Mouse (Mus musculus) embryonic facial prominence, embryonic 10.5 days (tissue): ENCODE results near the gene Cdk19. TPM values are rescaled to one million over a fixed set of nuclear protein-coding genes. Genes with fewer than 3 reads are reported as not detected.

ENCODE experiments used
- DNase-seq: peaks from one replicate; pipeline ENCODE4 v3.0.0-alpha.2; 2017; ENCODE audit warnings: low spot score
- H3K27ac ChIP-seq: fragments of 300-500 bp; sonication (generic); replicated peaks from 2 replicates; pipeline ENCODE4 v1.5.1; 2016; ENCODE audit warnings: mild to moderate bottlenecking
- H3K27me3 ChIP-seq: fragments of 300-500 bp; sonication (generic); replicated peaks from 2 replicates; pipeline ENCODE4 v1.6.1; 2016; ENCODE audit warnings: low read depth, mild to moderate bottlenecking; ENCODE audit not compliant: poor library complexity, severe bottlenecking
- H3K36me3 ChIP-seq: fragments of 300-500 bp; sonication (generic); replicated peaks from 2 replicates; pipeline ENCODE4 v1.6.1; 2016; ENCODE audit warnings: mild to moderate bottlenecking, moderate library complexity
- H3K4me1 ChIP-seq: fragments of 300-500 bp; sonication (generic); 2 replicates; pipeline ENCODE4 v1.6.1; 2016
- H3K4me3 ChIP-seq: fragments of 300-500 bp; sonication (generic); 2 replicates; pipeline ENCODE4 v1.5.1; 2016; ENCODE audit warnings: mild to moderate bottlenecking, moderate library complexity
- H3K9me3 ChIP-seq: fragments of 300-500 bp; sonication (generic); 2 replicates; pipeline ENCODE4 v1.6.1; 2016; ENCODE audit warnings: mild to moderate bottlenecking
- WGBS: fragments of 180-500 bp; shearing (Covaris S2); methylation state at CpG from one replicate; pipeline ENCODE4 v1.1.7; 2016; 5-methylcytosine and 5-hydroxymethylcytosine counted together
- polyA plus RNA-seq: library from polyadenylated mRNA; unstranded; fragments of >200 nt; fragmentation: Nextera tagmentation; extraction: Ambion mirVana; gene quantifications from 2 replicates; pipeline ENCODE4 v1.2.1, GENCODE M21; 2016

Cdk19 gene
- polyA plus RNA-seq, 1 experiment from 2014 or later, result 7.8 TPM

DNA sequence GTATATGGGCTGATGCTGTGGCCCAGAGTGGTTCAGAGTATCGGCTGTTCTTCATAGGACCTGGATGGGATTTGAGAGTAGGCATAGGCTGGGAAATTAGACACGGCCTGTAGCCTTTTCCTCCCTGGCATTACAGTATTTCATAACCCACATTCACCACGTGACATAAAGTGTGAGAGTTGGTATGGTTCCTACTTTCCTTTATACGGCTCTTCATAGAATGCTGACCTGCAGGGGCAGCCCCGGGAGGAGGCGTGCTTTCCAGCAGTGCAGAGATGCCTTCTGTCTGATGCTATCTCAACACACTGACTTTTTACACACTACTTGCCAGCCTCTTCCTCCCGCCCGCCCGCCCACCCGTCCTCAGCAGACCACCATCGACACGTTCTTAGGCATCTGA is 96.0 kb downstream of the Cdk19 start:
- H3K4me3 ChIP-seq, result no peak overlapping the region
- peaks cover 10% of the 10 kb centered on the region for H3K36me3 ChIP-seq
- no peak for DNase-seq
- no peak overlapping the region for H3K27ac ChIP-seq
- H3K9me3 ChIP-seq, result no peaks in the 10 kb centered on the region
- H3K27me3 ChIP-seq, result no peaks in the 10 kb centered on the region
- no peaks in the 10 kb centered on the region for H3K4me1 ChIP-seq
- WGBS, result 89% methylated on average over 12 of the region's 12 CpGs

DNA sequence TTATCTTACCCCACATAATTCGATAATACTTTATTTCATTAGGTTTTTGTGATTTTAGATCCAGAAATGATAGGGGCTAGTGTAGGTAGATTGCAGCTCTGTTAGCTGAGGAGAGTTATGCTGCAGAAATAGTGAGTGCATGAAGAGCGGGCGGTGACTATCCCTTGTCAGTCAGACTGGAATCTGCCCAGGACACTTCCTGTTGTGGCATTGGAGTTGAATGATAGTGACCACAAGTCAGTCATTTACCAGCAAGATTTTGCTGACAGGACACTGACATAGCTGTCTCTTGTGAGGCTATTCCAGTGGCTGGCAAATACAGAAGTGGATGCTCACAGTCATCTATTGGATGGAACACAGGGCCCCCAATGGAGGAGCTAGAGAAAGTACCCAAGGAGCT is 97.8 kb downstream of the Cdk19 start:
- 94% methylated on average over 3 of the region's 3 CpGs for WGBS
- Histone ChIP-seq H3K4me1 (no peaks in the 10 kb centered on the region), H3K27me3 (no peaks in the 10 kb centered on the region), H3K4me3 (no peak overlapping the region), H3K36me3 (peaks cover 14% of the 10 kb centered on the region), H3K9me3 (no peaks in the 10 kb centered on the region), H3K27ac (no peak overlapping the region)
- DNase-seq, result no peak

DNA sequence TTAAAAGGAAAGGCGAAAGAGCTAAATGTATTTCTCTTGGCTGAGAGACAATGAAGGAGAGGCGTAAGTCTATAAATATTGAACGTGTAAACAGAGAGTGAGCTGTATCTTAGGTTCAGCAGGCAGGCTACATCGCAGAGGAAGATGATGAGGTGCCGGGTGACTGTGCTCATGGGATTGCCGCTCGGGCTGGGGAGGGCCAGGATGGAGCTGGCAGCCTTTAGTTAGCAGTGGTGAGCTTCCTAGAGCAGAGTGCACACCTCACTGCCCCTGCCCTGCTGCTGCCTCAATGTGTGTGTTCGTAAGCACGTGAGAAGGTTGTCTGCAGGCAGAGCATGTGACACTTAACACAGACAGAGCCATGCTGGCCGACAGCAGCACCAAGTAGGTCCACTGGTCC is 101.4 kb downstream of the Cdk19 start:
- no peak overlapping the region for H3K4me3 ChIP-seq

DNA sequence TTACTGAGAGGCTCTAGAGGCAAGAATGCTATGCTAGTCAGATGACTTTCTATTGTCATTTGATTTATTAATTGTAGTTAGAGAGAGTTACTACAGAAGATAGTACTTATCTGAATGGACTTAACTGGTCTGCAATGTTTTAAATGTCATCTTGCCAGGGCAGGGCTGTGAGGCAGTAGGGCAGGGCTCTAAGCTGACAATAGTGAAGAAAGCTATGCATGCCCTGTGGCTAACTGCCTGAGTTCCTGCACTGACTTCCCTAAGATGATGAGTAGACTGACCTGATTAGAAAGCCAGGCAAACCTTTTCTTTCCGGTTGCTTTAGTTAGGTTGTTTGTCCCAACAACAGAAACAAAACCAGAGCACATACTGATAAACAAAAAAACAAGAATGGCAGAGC is 102.7 kb downstream of the Cdk19 start:
- Histone ChIP-seq H3K4me1 (peaks cover 28% of the 10 kb centered on the region), H3K27ac (no peak overlapping the region), H3K27me3 (no peaks in the 10 kb centered on the region), H3K4me3 (no peak overlapping the region), H3K9me3 (0 out of 2 replicates have a peak, but pooled peaks cover 3% of the 10 kb centered on the region), H3K36me3 (peaks cover 17% of the 10 kb centered on the region)
- 66% methylated on average over 1 of the region's 1 CpGs for WGBS
- no peak for DNase-seq

More for the DNA sequence above, 101.4 kb downstream of the Cdk19 start:
- 91% methylated on average over 10 of the region's 10 CpGs for WGBS
- Histone ChIP-seq H3K36me3 (peaks cover 17% of the 10 kb centered on the region), H3K27ac (no peak overlapping the region), H3K27me3 (no peaks in the 10 kb centered on the region), H3K4me1 (peaks cover 16% of the 10 kb centered on the region), H3K9me3 (0 out of 2 replicates have a peak, but pooled peaks cover 3% of the 10 kb centered on the region)
- DNase-seq, result no peak

DNA sequence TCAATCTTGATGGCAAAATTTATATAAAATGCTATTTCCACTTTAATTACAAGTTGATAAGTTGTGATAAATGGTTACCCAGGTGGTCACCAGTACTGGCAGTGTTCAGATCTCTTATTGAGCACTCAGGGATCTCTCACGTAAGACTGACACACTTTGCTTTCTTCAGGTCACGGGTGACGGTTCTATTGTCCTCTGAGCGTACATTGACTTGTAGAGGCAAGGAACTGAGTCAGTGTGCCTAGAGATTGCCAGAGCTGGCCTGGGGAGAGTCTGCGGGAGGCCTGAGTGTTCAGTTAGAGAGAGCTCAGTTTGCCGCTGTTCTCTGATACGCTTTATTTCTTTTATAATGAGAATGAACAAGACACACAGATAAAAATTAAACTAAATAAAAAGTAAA is 104.0 kb downstream of the Cdk19 start:
- Histone ChIP-seq H3K9me3 (0 out of 2 replicates have a peak, but pooled peaks cover 3% of the 10 kb centered on the region), H3K27ac (no peak overlapping the region), H3K36me3 (peaks cover 14% of the 10 kb centered on the region), H3K27me3 (no peaks in the 10 kb centered on the region), H3K4me3 (no peak overlapping the region), H3K4me1 (peaks cover 40% of the 10 kb centered on the region)
- 45% methylated on average over 7 of the region's 7 CpGs for whole genome bisulfite sequencing
- DNase-seq, result no peak

DNA sequence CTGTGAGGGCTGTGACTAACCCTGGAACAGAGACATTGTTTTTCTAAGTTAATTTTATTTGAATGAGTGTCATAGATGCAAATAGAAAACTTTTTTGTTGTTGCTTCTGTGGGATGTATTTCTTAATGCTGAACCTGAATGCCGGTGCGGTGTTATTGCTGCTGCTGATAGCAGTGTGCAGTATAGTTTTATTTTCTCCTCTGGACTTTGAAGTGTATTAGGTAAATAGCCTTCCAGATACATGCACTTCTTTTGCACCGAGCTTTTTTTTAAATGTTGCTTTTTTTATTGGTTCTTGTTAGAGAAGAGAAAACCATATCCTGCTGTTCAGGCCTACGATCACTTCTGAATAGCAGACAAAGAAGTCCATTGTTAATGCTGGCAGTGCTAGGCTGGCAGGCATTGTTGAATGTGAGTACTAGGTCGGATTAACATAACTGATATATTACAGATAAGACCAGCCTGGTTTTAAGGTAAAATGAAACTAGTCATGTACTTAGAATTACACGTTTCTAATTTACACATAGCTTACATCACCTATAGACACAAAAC is 104.5 kb downstream of the Cdk19 start:
- DNase-seq, result no peak
- Histone ChIP-seq H3K4me3 (no peak overlapping the region), H3K36me3 (peaks cover 12% of the 10 kb centered on the region), H3K27ac (no peak overlapping the region), H3K27me3 (no peaks in the 10 kb centered on the region), H3K4me1 (peaks cover 40% of the 10 kb centered on the region), H3K9me3 (0 out of 2 replicates have a peak, but pooled peaks cover 3% of the 10 kb centered on the region)
- WGBS, result 42% methylated on average over 6 of the region's 6 CpGs

DNA sequence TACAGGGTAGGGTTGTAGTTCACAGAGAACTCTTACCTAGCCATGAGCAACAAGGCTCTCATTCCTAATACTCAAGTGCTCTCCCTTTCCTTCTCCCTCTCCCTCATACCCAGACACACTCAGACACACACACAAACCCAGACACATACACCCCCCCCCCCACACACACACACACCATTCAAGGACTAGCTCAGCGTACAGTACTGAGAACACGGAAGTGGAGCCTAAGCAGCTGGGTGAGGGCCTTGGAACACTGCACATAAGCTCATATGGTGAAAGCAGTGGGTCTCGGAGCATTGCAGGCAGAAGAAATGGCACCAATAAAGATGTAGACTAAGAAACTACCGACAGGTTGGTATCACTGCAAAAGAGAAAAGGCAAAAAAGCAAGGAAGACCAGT is 105.2 kb downstream of the Cdk19 start:
- Histone ChIP-seq H3K27ac (no peak overlapping the region), H3K4me1 (peaks cover 40% of the 10 kb centered on the region), H3K4me3 (no peak overlapping the region), H3K27me3 (no peaks in the 10 kb centered on the region), H3K9me3 (0 out of 2 replicates have a peak, but pooled peaks cover 3% of the 10 kb centered on the region), H3K36me3 (peaks cover 12% of the 10 kb centered on the region)
- DNase-seq, result no peak
- 90% methylated on average over 4 of the region's 4 CpGs for whole genome bisulfite sequencing

DNA sequence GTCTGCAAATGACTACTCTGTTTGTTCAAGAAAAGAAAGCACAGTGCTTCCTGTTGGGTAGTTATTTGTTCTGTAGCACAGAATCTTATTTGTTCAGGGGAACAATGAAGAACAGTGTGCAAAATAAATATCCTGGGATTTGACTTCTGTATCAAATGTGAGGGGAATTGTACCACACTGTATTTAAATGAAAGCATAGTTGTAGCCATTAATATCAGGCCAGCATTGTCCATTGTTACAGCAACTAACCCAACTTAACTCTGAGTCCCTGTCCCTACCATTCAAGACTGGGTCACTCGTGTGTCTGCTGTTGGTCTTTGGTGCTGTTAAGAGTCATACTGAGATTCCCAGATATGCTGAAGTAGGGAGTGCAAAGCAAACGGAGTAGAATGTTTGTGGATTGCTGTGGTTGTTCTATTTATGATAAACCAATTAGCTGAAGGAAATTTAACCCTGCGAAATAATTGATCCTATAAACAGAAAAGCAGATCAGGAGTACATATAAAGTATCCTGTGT is 106.8 kb downstream of the Cdk19 start:
- no peak overlapping the region for H3K4me3 ChIP-seq
- H3K27ac ChIP-seq, result no peak overlapping the region
- H3K9me3 ChIP-seq, result 0 out of 2 replicates have a peak, but pooled peaks cover 3% of the 10 kb centered on the region
- DNase-seq, result no peak
- H3K36me3 ChIP-seq, result peaks cover 7% of the 10 kb centered on the region; the same call in 1 of the 2 replicates
- 58% methylated on average over 3 of the region's 3 CpGs for WGBS
- peaks cover 40% of the 10 kb centered on the region for H3K4me1 ChIP-seq
- H3K27me3 ChIP-seq, result no peaks in the 10 kb centered on the region

DNA sequence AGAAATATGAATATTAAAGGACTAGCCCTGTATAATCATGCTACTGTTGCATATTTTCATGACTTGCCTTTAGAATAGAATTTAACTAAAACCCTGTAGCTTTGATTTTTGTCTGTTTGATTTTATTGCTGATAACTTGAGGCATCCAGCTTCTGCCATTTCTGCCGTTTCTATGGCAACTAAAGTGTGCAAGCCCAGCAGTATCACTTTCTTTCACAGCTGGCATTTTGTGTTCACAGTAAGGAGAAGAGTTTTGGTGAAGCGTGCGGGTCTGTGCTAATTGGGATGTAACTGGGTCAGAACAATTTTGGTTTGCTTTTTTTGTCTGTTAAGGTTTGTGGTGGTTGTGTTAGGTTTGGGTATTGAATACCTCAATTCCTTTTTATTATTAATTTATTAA is 107.3 kb downstream of the Cdk19 start:
- no peak for DNase-seq
- Histone ChIP-seq H3K27ac (no peak overlapping the region), H3K27me3 (no peaks in the 10 kb centered on the region), H3K4me3 (no peak overlapping the region), H3K36me3 (peaks cover 7% of the 10 kb centered on the region; the same call in 1 of the 2 replicates), H3K9me3 (0 out of 2 replicates have a peak, but pooled peaks cover 3% of the 10 kb centered on the region), H3K4me1 (peaks cover 43% of the 10 kb centered on the region)
- 60% methylated on average over 3 of the region's 3 CpGs for WGBS

DNA sequence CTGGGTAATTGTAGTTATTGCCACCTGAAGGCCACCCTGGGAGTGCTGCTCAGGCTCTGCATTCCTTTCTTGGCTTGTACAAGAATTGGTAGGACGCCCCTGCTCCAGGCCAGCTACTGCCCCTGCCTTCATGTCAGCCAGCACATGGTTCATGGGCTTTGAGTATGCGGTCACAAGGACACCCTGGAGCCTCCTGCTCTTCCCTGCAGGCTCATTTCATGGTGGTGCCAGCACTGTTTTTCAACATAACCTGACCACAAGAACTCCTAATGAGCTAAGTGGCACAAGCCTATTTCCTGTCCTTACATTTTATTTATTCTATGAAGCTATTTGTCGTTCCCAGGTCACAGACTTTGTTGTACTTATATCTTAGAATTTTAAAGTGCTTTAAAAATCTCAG is 107.9 kb downstream of the Cdk19 start:
- Histone ChIP-seq H3K4me1 (peaks cover 49% of the 10 kb centered on the region), H3K36me3 (peaks cover 7% of the 10 kb centered on the region; the same call in 1 of the 2 replicates), H3K4me3 (no peak overlapping the region), H3K27me3 (no peaks in the 10 kb centered on the region), H3K27ac (no peak overlapping the region; the same call in 1 of the 2 replicates), H3K9me3 (0 out of 2 replicates have a peak, but pooled peaks cover 3% of the 10 kb centered on the region)
- DNase-seq, result no peak
- WGBS, result 53% methylated on average over 3 of the region's 3 CpGs

DNA sequence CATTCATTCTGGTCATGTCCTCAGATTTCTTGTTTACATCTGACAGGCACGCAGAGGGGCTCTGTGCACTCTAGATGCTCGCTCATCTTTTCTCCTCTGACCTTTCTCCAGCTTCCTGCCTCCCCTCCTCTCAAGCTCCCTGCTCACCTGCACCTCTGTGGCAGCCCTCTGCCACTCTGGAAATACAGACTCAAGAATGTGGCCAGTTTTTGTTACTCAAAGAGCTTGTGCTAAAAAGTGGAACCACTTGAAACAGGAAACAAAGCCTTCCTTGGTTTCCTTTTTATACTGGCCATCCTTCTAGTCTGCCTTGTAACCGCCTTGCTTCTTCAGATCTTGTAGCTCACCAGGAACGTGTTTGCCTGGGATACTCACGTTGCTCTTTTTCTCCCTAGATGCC is 108.6 kb downstream of the Cdk19 start:
- WGBS, result 53% methylated on average over 5 of the region's 5 CpGs
- no peak overlapping the region for H3K27ac ChIP-seq
- no peak overlapping the region for H3K4me3 ChIP-seq
- no peaks in the 10 kb centered on the region for H3K9me3 ChIP-seq
- H3K4me1 ChIP-seq, result peaks cover 50% of the 10 kb centered on the region
- 0 out of 2 replicates have a peak, but pooled peaks cover under 1% of the 10 kb centered on the region for H3K36me3 ChIP-seq
- DNase-seq, result no peak
- H3K27me3 ChIP-seq, result no peaks in the 10 kb centered on the region

DNA sequence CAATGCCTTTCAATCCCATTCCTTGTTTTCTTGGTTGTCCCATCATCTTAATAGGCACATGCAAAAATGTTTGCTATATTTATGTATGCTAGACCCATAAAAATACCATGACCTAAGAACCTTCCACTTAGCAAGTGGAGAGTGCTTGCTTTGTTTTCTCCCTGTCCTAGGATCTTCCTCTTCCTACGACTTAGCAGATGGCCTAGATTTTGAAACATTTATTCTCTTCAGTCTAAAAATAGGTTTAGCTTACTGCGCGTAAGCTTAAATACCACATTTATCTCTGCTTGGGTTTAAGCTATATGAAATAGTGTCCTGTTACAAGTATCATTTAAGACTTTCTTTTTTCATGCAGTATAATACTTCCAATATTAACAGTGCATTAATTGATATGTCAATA is 109.1 kb downstream of the Cdk19 start:
- Histone ChIP-seq H3K9me3 (no peaks in the 10 kb centered on the region), H3K27ac (no peak overlapping the region), H3K4me3 (no peak overlapping the region), H3K36me3 (no peaks in the 10 kb centered on the region), H3K27me3 (no peaks in the 10 kb centered on the region), H3K4me1 (peaks cover 45% of the 10 kb centered on the region)
- no peak for DNase-seq
- 86% methylated on average over 3 of the region's 3 CpGs for WGBS

DNA sequence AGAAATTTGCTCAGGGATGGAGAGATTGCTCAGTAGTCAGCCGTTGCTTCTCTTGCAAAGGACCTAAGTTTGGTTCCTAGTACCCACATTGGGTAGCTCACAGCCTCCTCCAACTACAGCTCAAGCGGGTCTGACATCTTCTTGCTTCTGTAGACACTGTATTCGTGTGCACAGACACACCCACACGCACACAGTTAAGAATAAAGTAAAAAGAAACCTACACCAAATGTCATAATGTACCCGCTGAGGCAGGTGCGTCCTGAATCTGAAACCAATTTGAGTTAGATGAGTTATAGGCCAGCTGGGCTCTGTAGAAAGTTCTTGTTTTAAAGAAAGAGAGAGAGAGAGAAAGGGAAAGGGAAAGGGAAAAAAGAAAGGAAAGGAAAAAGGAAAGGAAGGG is 110.2 kb downstream of the Cdk19 start:
- Histone ChIP-seq H3K4me1 (peaks cover 39% of the 10 kb centered on the region), H3K36me3 (peaks cover 4% of the 10 kb centered on the region; the same call in 1 of the 2 replicates), H3K27me3 (no peaks in the 10 kb centered on the region), H3K27ac (no peak overlapping the region), H3K4me3 (no peak overlapping the region), H3K9me3 (no peaks in the 10 kb centered on the region)
- DNase-seq, result no peak
- WGBS, result 93% methylated on average over 6 of the region's 6 CpGs
